Mouse (Mus musculus): ENCODE data around the gene Srgap2.

GRCm38 (mm10) chr1:131245089-131245856, 281.9 kb downstream of the Srgap2 start, which contains the start of gene Rassf5:
- TF ChIP-seq GATA1 (IDR thresholded peaks at IDR 0.05; ENCODE audit: low read length): no peak
- TF ChIP-seq TAL1 (IDR thresholded peaks at IDR 0.05; ENCODE audit: low read length): no peak

Measured in erythroblast, embryonic 14.5 days (primary cell).